Mouse (Mus musculus): ENCODE measurements at regions not wholly inside any gene's neighbourhood (a gene's known extent, or its start where the extent isn't known, plus 50 kb on each side); places are given as distances from the start of the nearest gene placed in this dataset.

DNA sequence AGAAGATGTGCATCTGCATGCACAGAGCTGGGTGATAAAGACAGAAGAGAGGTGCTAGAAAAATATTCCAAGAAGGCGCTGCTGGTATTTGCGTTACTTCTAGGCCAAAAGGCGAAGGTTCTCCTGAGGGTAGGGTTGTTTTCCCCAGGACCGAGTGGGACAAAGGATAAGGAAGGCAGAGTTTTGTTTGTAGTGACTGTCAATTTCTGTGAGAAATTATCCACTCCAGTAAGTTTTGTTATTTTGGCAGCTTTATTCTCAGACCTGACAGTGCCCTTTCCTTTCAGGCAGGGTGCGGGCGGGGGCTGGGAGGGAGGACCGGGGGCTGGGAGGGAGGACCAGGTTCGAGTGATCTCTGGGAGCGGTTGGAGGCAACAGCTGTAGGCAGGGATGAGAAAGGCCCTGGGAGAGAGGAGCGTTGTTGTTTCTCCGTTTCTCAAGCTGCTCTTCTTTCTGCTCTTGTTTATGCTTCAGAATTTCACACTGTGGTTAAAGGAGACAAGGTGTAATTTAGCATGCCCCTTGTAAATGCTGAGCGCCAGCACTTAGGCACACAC is 211.2 kb upstream of the Cited2 start:
- WGBS: 28% methylated on average over 12 of the region's 12 CpGs
- no peak overlapping the region for H3K27ac ChIP-seq
- ATAC-seq (ENCODE audit: insufficient read depth, low FRiP score, low read depth): no peak

GRCm38 (mm10) chr10:17512487-17512886 is 210.5 kb upstream of the Cited2 start:
- Histone ChIP-seq H3K4me2 (no peak overlapping the region), H3K9me3 (no peaks in the 10 kb centered on the region), H3K36me3 (no peaks in the 10 kb centered on the region), H3K9ac (no peak overlapping the region), H3K27ac (no peak overlapping the region), H3K4me1 (no peaks in the 10 kb centered on the region), H3K27me3 (replicated peaks) (no peaks in the 10 kb centered on the region), H3K4me3 (replicated peaks) (no peak overlapping the region)
- no peak for ATAC-seq (ENCODE audit: insufficient read depth, low FRiP score, low read depth)
- 71% methylated on average over 3 of the region's 3 CpGs for WGBS

More for the DNA sequence above, 211.2 kb upstream of the Cited2 start:
- H3K4me3 ChIP-seq (replicated peaks): no peak overlapping the region
- no peaks in the 10 kb centered on the region for H3K9me3 ChIP-seq
- no peak overlapping the region for H3K4me2 ChIP-seq
- no peaks in the 10 kb centered on the region for H3K4me1 ChIP-seq
- H3K36me3 ChIP-seq: no peaks in the 10 kb centered on the region
- no peaks in the 10 kb centered on the region for H3K27me3 ChIP-seq (replicated peaks)
- H3K9ac ChIP-seq: no peak overlapping the region

DNA sequence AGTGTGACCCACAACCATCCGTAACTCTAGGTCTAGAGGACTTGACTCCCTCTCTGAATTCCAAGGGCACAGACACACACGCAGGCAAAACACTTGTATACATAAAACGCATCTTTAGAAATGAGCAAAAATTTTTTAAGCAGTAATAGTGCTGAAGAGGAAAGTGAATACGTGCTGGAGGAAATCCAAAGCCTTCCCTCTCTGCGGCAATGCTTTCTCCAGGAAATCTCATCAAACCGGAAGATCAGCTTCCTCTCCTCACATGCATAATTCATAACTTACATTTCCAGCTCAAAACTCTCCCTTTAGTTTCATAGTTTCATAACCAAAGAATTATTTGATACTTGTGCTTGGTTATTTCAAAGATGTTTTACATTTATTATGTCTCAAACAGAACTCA is 209.3 kb upstream of the Cited2 start:
- 81% methylated on average over 6 of the region's 6 CpGs for WGBS
- Histone ChIP-seq H3K27me3 (replicated peaks) (no peaks in the 10 kb centered on the region), H3K4me2 (no peak overlapping the region), H3K36me3 (no peaks in the 10 kb centered on the region), H3K4me1 (no peaks in the 10 kb centered on the region), H3K9ac (no peak overlapping the region), H3K27ac (no peak overlapping the region), H3K4me3 (replicated peaks) (no peak overlapping the region), H3K9me3 (no peaks in the 10 kb centered on the region)
- no peak for ATAC-seq (ENCODE audit: insufficient read depth, low FRiP score, low read depth)

DNA sequence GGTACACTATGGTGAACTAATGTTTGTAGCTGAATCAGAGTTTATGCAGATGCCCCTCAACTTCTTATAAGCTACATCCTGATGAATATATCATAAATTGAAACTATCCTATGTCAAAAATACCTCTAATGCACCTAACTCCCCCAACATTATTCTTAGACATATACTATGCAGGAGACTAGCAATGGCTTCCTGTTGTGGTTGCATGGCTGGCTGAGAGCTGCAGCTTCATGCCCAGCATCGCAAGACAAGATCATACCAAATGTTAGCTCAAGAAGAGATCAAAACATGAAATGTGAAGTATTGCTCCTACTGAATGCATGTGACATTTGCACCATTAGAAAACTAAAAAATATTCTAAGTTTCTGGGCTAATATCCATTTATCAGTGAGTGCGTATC is 206.9 kb upstream of the Cited2 start:
- Histone ChIP-seq H3K27ac (no peak overlapping the region), H3K9ac (no peak overlapping the region), H3K4me1 (no peaks in the 10 kb centered on the region), H3K4me2 (no peak overlapping the region), H3K27me3 (replicated peaks) (no peaks in the 10 kb centered on the region), H3K9me3 (no peaks in the 10 kb centered on the region), H3K36me3 (no peaks in the 10 kb centered on the region), H3K4me3 (replicated peaks) (no peak overlapping the region)
- ATAC-seq (ENCODE audit: insufficient read depth, low FRiP score, low read depth): no peak
- WGBS: 94% methylated on average over 2 of the region's 2 CpGs

DNA sequence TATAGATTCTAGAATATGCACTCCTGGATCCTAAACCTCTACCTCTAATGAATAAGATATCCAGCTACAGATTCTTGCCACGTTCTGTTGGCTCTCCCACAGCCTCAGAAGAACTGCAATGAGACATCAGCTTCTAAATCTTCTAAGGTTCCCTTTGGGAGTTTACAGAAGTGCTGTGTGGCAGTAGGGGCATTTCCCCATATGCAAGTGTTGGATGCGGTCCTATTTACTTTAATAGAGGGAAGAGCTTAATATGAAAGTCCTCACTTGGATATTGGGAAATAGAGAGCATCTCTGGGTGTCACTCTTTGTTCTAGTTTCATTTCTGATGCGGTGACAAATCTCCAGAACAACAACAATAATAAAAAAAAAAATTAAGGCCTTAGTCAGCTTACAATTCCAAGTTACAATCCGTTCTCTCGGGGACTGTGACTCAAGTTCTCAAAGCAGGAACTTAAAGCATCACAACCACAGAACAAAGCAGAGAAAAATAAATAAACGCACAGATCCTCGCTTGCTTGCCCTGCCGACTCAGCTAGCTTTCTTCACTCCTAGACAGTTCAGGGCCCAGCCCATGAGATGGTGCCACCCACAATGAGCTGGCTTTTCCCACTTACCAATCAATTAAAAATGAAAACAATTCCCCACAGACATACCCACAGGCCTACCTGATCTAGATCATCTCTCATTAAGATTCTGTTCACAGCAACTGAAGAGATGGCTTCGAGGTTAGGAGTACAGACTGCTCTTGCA is 204.4 kb upstream of the Cited2 start:
- Histone ChIP-seq H3K9ac (no peak overlapping the region), H3K36me3 (no peaks in the 10 kb centered on the region), H3K4me3 (replicated peaks) (no peak overlapping the region), H3K27me3 (replicated peaks) (no peaks in the 10 kb centered on the region), H3K4me1 (no peaks in the 10 kb centered on the region), H3K27ac (no peak overlapping the region), H3K4me2 (no peak overlapping the region), H3K9me3 (no peaks in the 10 kb centered on the region)
- 55% methylated on average over 9 of the region's 9 CpGs for WGBS
- no peak for ATAC-seq (ENCODE audit: insufficient read depth, low FRiP score, low read depth)

DNA sequence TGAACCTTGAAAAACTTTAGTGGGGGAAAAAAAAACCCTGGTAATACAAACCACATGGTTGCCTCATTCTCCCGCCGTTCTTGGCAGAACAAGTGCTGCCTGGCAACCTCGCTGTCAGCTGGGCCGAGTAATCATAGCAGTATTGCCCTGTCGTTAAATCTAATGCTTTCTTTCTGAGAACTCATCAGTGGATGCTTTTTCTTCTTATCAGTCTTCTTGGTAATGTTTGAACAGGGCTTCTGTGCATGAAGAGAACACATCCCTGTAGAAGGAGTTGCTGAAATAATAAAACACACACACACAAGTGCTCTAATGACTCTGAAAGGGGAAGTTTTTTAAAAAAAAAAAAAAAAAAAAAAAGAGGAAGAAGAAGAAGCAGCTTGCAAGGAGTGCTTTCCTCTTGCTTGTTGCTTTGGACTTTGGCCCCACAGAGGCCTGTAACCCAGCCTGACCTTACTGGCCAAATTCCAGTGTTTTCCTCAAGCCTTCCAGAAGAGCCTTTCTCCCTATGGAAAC is 200.9 kb upstream of the Cited2 start:
- H3K4me1 ChIP-seq: no peaks in the 10 kb centered on the region
- no peak overlapping the region for H3K27ac ChIP-seq
- no peaks in the 10 kb centered on the region for H3K9me3 ChIP-seq
- no peak for ATAC-seq (ENCODE audit: insufficient read depth, low FRiP score, low read depth)
- H3K9ac ChIP-seq: no peak overlapping the region
- no peak overlapping the region for H3K4me2 ChIP-seq
- 29% methylated on average over 5 of the region's 5 CpGs for WGBS
- H3K27me3 ChIP-seq (replicated peaks): no peaks in the 10 kb centered on the region
- no peak overlapping the region for H3K4me3 ChIP-seq (replicated peaks)
- H3K36me3 ChIP-seq: no peaks in the 10 kb centered on the region

GRCm38 (mm10) chr10:17523558-17524328 is 199.3 kb upstream of the Cited2 start:
- Histone ChIP-seq H3K4me3 (replicated peaks) (no peak overlapping the region), H3K4me1 (no peaks in the 10 kb centered on the region), H3K36me3 (no peaks in the 10 kb centered on the region), H3K9me3 (no peaks in the 10 kb centered on the region), H3K4me2 (no peak overlapping the region), H3K9ac (no peak overlapping the region), H3K27ac (no peak overlapping the region), H3K27me3 (replicated peaks) (no peaks in the 10 kb centered on the region)
- ATAC-seq (ENCODE audit: insufficient read depth, low FRiP score, low read depth): no peak
- WGBS: 57% methylated on average over 6 of the region's 6 CpGs

- Histone ChIP-seq H3K4me2 (no peak overlapping the region), H3K36me3 (no peaks in the 10 kb centered on the region), H3K4me3 (replicated peaks) (no peak overlapping the region), H3K9ac (no peak overlapping the region), H3K4me1 (0 out of 2 replicates have a peak, but pooled peaks cover 2% of the 10 kb centered on the region), H3K27me3 (replicated peaks) (no peaks in the 10 kb centered on the region), H3K27ac (peak overlapping the region; percentile 32; the same call in 1 of the 2 replicates), H3K9me3 (no peaks in the 10 kb centered on the region)
- WGBS: 55% methylated on average over 4 of the region's 4 CpGs
- no peak for ATAC-seq (ENCODE audit: insufficient read depth, low FRiP score, low read depth)
Observed at GRCm38 (mm10) chr10:17527151-17527737, 195.8 kb upstream of the Cited2 start.

DNA sequence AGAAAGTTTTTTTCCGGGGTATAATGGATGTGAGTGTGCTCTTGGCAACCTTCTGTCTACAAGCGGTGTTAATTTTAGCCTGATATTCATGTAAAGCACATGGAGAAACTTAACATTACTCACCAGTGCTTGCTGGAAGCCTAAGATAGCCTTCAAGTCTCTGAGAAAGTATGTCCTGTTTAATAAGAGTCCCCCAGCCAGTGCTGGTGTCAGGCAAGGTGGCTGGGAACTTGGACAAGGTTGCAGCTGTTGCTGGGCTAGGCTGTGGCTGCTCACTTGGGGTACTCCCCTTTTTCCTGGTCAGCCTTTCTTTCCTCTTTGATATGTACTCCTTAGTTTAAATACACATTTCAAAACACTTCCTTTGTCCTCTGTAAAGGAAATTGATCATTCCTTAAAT is 194.9 kb upstream of the Cited2 start:
- 44% methylated on average over 2 of the region's 2 CpGs for WGBS
- Histone ChIP-seq H3K9ac (no peak overlapping the region), H3K36me3 (no peaks in the 10 kb centered on the region), H3K4me3 (replicated peaks) (no peak overlapping the region), H3K27ac (peak overlapping the region; percentile 33; the same call in 1 of the 2 replicates), H3K9me3 (no peaks in the 10 kb centered on the region), H3K4me1 (0 out of 2 replicates have a peak, but pooled peaks cover 2% of the 10 kb centered on the region), H3K4me2 (no peak overlapping the region), H3K27me3 (replicated peaks) (no peaks in the 10 kb centered on the region)
- ATAC-seq (ENCODE audit: insufficient read depth, low FRiP score, low read depth): peak; percentile 76; the same call in 1 of the 2 replicates

GRCm38 (mm10) chr10:17528846-17529245 is 194.2 kb upstream of the Cited2 start:
- ATAC-seq (ENCODE audit: insufficient read depth, low FRiP score, low read depth): peak; percentile 69; the same call in 1 of the 2 replicates
- no peak overlapping the region for H3K4me2 ChIP-seq
- H3K27ac ChIP-seq: peak overlapping the region; percentile 33; the same call in 1 of the 2 replicates
- H3K9ac ChIP-seq: no peak overlapping the region
- no peak overlapping the region for H3K4me3 ChIP-seq (replicated peaks)
- no peaks in the 10 kb centered on the region for H3K9me3 ChIP-seq
- 0 out of 2 replicates have a peak, but pooled peaks cover 2% of the 10 kb centered on the region for H3K4me1 ChIP-seq
- H3K36me3 ChIP-seq: no peaks in the 10 kb centered on the region
- H3K27me3 ChIP-seq (replicated peaks): no peaks in the 10 kb centered on the region
- WGBS: 63% methylated on average over 6 of the region's 6 CpGs

GRCm38 (mm10) chr10:17529851-17530509 is 193.0 kb upstream of the Cited2 start:
- Histone ChIP-seq H3K4me2 (no peak overlapping the region), H3K27ac (no peak overlapping the region), H3K9ac (no peak overlapping the region), H3K9me3 (no peaks in the 10 kb centered on the region), H3K4me3 (replicated peaks) (no peak overlapping the region), H3K4me1 (0 out of 2 replicates have a peak, but pooled peaks cover 2% of the 10 kb centered on the region), H3K27me3 (replicated peaks) (no peaks in the 10 kb centered on the region), H3K36me3 (no peaks in the 10 kb centered on the region)
- no peak for ATAC-seq (ENCODE audit: insufficient read depth, low FRiP score, low read depth)
- 83% methylated on average over 4 of the region's 4 CpGs for WGBS

All from stomach, embryonic 15.5 days (tissue).